Comparison of ENCODE assay signal across 11 mouse cellular contexts in genomic region chr17:23660876-23661200, GRCm38 (mm10). TPM values are rescaled to one million over a fixed set of nuclear protein-coding genes. Genes with fewer than 3 reads are reported as not detected.
A peak's percentile ranks its signal among the peaks of the same experiment; 100 is the strongest.
DNase-seq lines count a peak whose midpoint lies in the region; ATAC-seq and TF ChIP-seq lines count a peak whose summit lies in the region.
"Had no signal": no experiment of that assay in that cellular context is flagged by ENCODE, and none has a peak within 500 bp of the region (broad histone marks: within the 10 kb centered on the region; RNA-seq: fewer than 3 reads in every experiment).

No protein-coding gene starts in this region.

- ATAC-seq in kidney, embryonic 15.5 days (replicated peaks; ENCODE audit: low FRiP score): no peak
- ATAC-seq in intestine, postnatal 0 days: peak; percentile 49

- peaks cover 16% of the 10 kb centered on the region for H3K4me1 ChIP-seq in kidney, embryonic 15.5 days
- no peaks in the 10 kb centered on the region for H3K4me1 ChIP-seq in intestine, postnatal 0 days (replicated peaks; ENCODE audit: control insufficient read depth, insufficient read depth, low read length)
- H3K4me1 ChIP-seq in megakaryocyte, embryonic 14.5 days: peaks cover 26% of the 10 kb centered on the region

- no peaks in the 10 kb centered on the region for H3K36me3 ChIP-seq in kidney, embryonic 15.5 days
- H3K36me3 ChIP-seq in intestine, postnatal 0 days (ENCODE audit: control insufficient read depth, insufficient read depth): peaks cover 7% of the 10 kb centered on the region; the same call in 1 of the 2 replicates
- H3K36me3 ChIP-seq in megakaryocyte, embryonic 14.5 days (replicated peaks; ENCODE audit: low read length): peaks cover 2% of the 10 kb centered on the region

- no peak overlapping the region for H3K9ac ChIP-seq in kidney, embryonic 15.5 days
- H3K9ac ChIP-seq in intestine, postnatal 0 days (ENCODE audit: low read depth, low read length): peak overlapping the region; percentile 45

- peak overlapping the region; percentile 59 for H3K4me2 ChIP-seq in kidney, embryonic 15.5 days
- H3K4me2 ChIP-seq in intestine, postnatal 0 days (replicated peaks; ENCODE audit: low read depth): peak overlapping the region; percentile 80

- no peak overlapping the region for H3K27ac ChIP-seq in kidney, embryonic 15.5 days
- H3K27ac ChIP-seq in intestine, postnatal 0 days (ENCODE audit: low read depth, low read length): no peak overlapping the region

- H3K9me3 ChIP-seq in kidney, embryonic 15.5 days (replicated peaks): no peaks in the 10 kb centered on the region
- no peaks in the 10 kb centered on the region for H3K9me3 ChIP-seq in intestine, postnatal 0 days (ENCODE audit: control insufficient read depth)
- no peaks in the 10 kb centered on the region for H3K9me3 ChIP-seq in megakaryocyte, embryonic 14.5 days

- DNase-seq in cerebellum, adult 9-11 months: peak; percentile 8
- no peak for DNase-seq in cerebellum, postnatal 25 days
- DNase-seq in kidney, postnatal 10 days: no peak
- DNase-seq in adrenal gland, adult 8-10 months: no peak
- DNase-seq in T-cell, adult 2 months (ENCODE audit: low spot score): no peak
- DNase-seq: cerebellum, adult 11 months had no signal

- WGBS in kidney, embryonic 15.5 days: 1% methylated on average over 14 of the region's 14 CpGs
- 4% methylated on average over 14 of the region's 14 CpGs for WGBS in intestine, postnatal 0 days

- peak overlapping the region; percentile 41 for H3K4me3 ChIP-seq in kidney, embryonic 15.5 days (replicated peaks)
- H3K4me3 ChIP-seq in intestine, postnatal 0 days (ENCODE audit: low read depth, low read length): peak overlapping the region; percentile 55
- H3K4me3 ChIP-seq in megakaryocyte, embryonic 14.5 days (replicated peaks): peak overlapping the region; percentile 83

- TF ChIP-seq CTCF in intestine, postnatal 0 days (IDR thresholded peaks at IDR 0.05; ENCODE audit: low read depth): no peak

- H3K27me3 ChIP-seq in kidney, embryonic 15.5 days: peaks cover 53% of the 10 kb centered on the region
- peaks cover 4% of the 10 kb centered on the region; the same call in 1 of the 2 replicates for H3K27me3 ChIP-seq in intestine, postnatal 0 days (replicated peaks; ENCODE audit: control insufficient read depth, insufficient read depth, low read length)
- H3K27me3 ChIP-seq in megakaryocyte, embryonic 14.5 days (replicated peaks): peaks cover 64% of the 10 kb centered on the region

RNA-seq across cellular contexts. Expression of gene Bicdl2, which starts 0.5 kb away (rescaled TPM):
- polyA plus RNA-seq in kidney, embryonic 15.5 days (2015; fragmentation: Nextera tagmentation; extraction: Ambion mirVana): 1.3 and 1.5 TPM in 2 replicates
- 7.8 and 8.5 TPM in 2 replicates for polyA plus RNA-seq in intestine, postnatal 0 days (2015; fragmentation: Nextera tagmentation; extraction: Ambion mirVana)
- not detected in 2 replicates for polyA plus RNA-seq in megakaryocyte, embryonic 14.5 days (2012; ENCODE audit: insufficient read depth, low replicate concordance)
- not detected for total RNA-seq in adrenal gland, adult 8-10 months (2022)
- total RNA-seq: layer of hippocampus, postnatal 10 days had no signal
- polyA plus RNA-seq: neural tube, embryonic 11.5 days had no signal

RNA-seq across cellular contexts. Expression of gene Hcfc1r1, which starts 12.6 kb away (rescaled TPM):
- polyA plus RNA-seq in kidney, embryonic 15.5 days (2015; fragmentation: Nextera tagmentation; extraction: Ambion mirVana): 63.2 and 69.5 TPM in 2 replicates
- polyA plus RNA-seq in intestine, postnatal 0 days (2015; fragmentation: Nextera tagmentation; extraction: Ambion mirVana): 131 and 136 TPM in 2 replicates
- 263 and 516 TPM in 2 replicates for polyA plus RNA-seq in megakaryocyte, embryonic 14.5 days (2012; ENCODE audit: insufficient read depth, low replicate concordance)
- total RNA-seq in adrenal gland, adult 8-10 months (2022): 100 to 1,000 TPM; 136 to 169 (median 147) TPM

RNA-seq across cellular contexts. Expression of gene Thoc6, which starts 12.8 kb away (rescaled TPM):
- 52.4 and 53.4 TPM in 2 replicates for polyA plus RNA-seq in kidney, embryonic 15.5 days (2015; fragmentation: Nextera tagmentation; extraction: Ambion mirVana)
- 14.7 and 15.5 TPM in 2 replicates for polyA plus RNA-seq in intestine, postnatal 0 days (2015; fragmentation: Nextera tagmentation; extraction: Ambion mirVana)
- polyA plus RNA-seq in megakaryocyte, embryonic 14.5 days (2012; ENCODE audit: insufficient read depth, low replicate concordance): 67.3 and 89.9 TPM in 2 replicates
- 10 to 100 TPM; 24.7 to 28.3 (median 26.7) TPM for total RNA-seq in adrenal gland, adult 8-10 months (2022)

RNA-seq across cellular contexts. Expression of gene Mmp25, which starts 15.8 kb away (rescaled TPM):
- 1.1 and 1.3 TPM in 2 replicates for polyA plus RNA-seq in kidney, embryonic 15.5 days (2015; fragmentation: Nextera tagmentation; extraction: Ambion mirVana)
- 0.13 and 0.16 TPM in 2 replicates for polyA plus RNA-seq in intestine, postnatal 0 days (2015; fragmentation: Nextera tagmentation; extraction: Ambion mirVana)
- polyA plus RNA-seq in megakaryocyte, embryonic 14.5 days (2012; ENCODE audit: insufficient read depth, low replicate concordance): not detected in 2 replicates
- total RNA-seq in adrenal gland, adult 8-10 months (2022): under 1 TPM in 3 of 4 experiments, not detected in 1; 0.06 to 0.13 (median 0.09) TPM

RNA-seq across cellular contexts. Expression of gene Tnfrsf12a, which starts 16.4 kb away (rescaled TPM):
- 27.5 and 29.5 TPM in 2 replicates for polyA plus RNA-seq in kidney, embryonic 15.5 days (2015; fragmentation: Nextera tagmentation; extraction: Ambion mirVana)
- polyA plus RNA-seq in intestine, postnatal 0 days (2015; fragmentation: Nextera tagmentation; extraction: Ambion mirVana): 46.6 and 50.9 TPM in 2 replicates
- 3.1 TPM in 1 of 2 replicates, not detected in the other for polyA plus RNA-seq in megakaryocyte, embryonic 14.5 days (2012; ENCODE audit: insufficient read depth, low replicate concordance)
- total RNA-seq in adrenal gland, adult 8-10 months (2022): 100 to 1,000 TPM; 156 to 243 (median 195) TPM
